Mouse (Mus musculus) spleen, adult 2 months (tissue): ENCODE measurements around the gene Gm17660.

ENCODE experiments used
- CTCF ChIP-seq: fragments of 200-500 bp; IDR thresholded peaks from 2 replicates; pipeline ENCODE4 v1.5.1; 2011; ENCODE audit warnings: mild to moderate bottlenecking, inconsistent platforms; ENCODE audit not compliant: insufficient read depth, insufficient read length, insufficient replicate concordance; ENCODE audit errors: extremely low read depth
- POLR2A ChIP-seq: fragments of 200-500 bp; IDR thresholded peaks from 2 replicates; pipeline ENCODE4 v1.6.1; 2011; ENCODE audit warnings: low read depth, low read length, inconsistent platforms

DNA sequence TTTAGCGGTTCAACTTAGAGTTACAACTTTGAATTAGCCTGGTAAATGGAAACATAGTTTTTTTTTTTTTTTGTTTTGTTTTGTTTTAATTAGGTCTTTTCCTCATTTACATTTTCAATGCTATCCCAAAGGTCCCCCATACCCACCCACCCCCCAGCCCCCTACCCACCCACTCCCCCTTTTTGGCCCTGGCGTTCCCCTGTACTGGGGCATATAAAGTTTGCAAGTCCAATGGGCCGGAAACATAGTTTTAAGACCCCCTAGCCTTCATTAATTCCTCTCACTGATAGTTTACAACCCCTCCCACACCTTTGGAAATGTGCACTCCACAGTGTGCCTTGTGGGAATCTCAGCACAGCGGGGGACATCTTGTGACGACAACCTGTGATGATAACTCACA lies 3.8 kb downstream of the Gm17660 start:
- no peak for TF ChIP-seq POLR2A
- TF ChIP-seq CTCF, result no peak
